Mouse (Mus musculus): Measurements from ENCODE around the gene Atxn1.

Gene Atxn1

GRCm38 (mm10) chr13:45964853-45965593 lies at the start of gene Atxn1:
Atxn1 (minus strand) TSS chr13:45965008.
- peak; percentile 62 for DNase-seq

GRCm38 (mm10) chr13:46011232-46011631 lies 46.4 kb upstream of the Atxn1 start:
- DNase-seq: no peak

- no peak for DNase-seq
Observed at GRCm38 (mm10) chr13:46010075-46010474, 45.3 kb upstream of the Atxn1 start.

- no peak for DNase-seq
Observed at GRCm38 (mm10) chr13:46008831-46009666, 44.2 kb upstream of the Atxn1 start.

GRCm38 (mm10) chr13:46006211-46007102 lies 41.6 kb upstream of the Atxn1 start:
- no peak for DNase-seq

GRCm38 (mm10) chr13:46005656-46006055 lies 40.8 kb upstream of the Atxn1 start:
- no peak for DNase-seq

- no peak for DNase-seq
Observed at GRCm38 (mm10) chr13:46001356-46001755, 36.5 kb upstream of the Atxn1 start.

- DNase-seq: no peak
Observed at GRCm38 (mm10) chr13:45992953-45993352, 28.1 kb upstream of the Atxn1 start.

- DNase-seq: no peak
Observed at GRCm38 (mm10) chr13:45990486-45990885, 25.7 kb upstream of the Atxn1 start.

GRCm38 (mm10) chr13:45979246-45979645 lies 14.4 kb upstream of the Atxn1 start:
- DNase-seq: no peak

- peak; percentile 4 for DNase-seq
Observed at GRCm38 (mm10) chr13:45976894-45977293, 12.1 kb upstream of the Atxn1 start.

GRCm38 (mm10) chr13:45974651-45975050 lies 9.8 kb upstream of the Atxn1 start:
- DNase-seq: peak; percentile 1

GRCm38 (mm10) chr13:45973972-45974490 lies 9.2 kb upstream of the Atxn1 start:
- DNase-seq: peak; percentile 1

- DNase-seq: no peak
Observed at GRCm38 (mm10) chr13:45970920-45971536, 6.2 kb upstream of the Atxn1 start.

- DNase-seq: no peak
Observed at GRCm38 (mm10) chr13:45968206-45968605, 3.4 kb upstream of the Atxn1 start.

GRCm38 (mm10) chr13:45967371-45967770 lies 2.6 kb upstream of the Atxn1 start:
- DNase-seq: no peak

- no peak for DNase-seq
Observed at GRCm38 (mm10) chr13:45966586-45966985, 1.8 kb upstream of the Atxn1 start.

GRCm38 (mm10) chr13:45965594-45966432 lies 1.0 kb upstream of the Atxn1 start:
- peak; percentile 48 for DNase-seq

- peak; percentile 44 for DNase-seq
Observed at GRCm38 (mm10) chr13:45964331-45964852, 416 bp downstream of the Atxn1 start.

- peak; percentile 79 for DNase-seq
Observed at GRCm38 (mm10) chr13:45963497-45964330, 1.1 kb downstream of the Atxn1 start.

All from right cerebral cortex, postnatal 25 days (tissue).